12 mouse cellular contexts compared by ENCODE assay signal in genomic region chr10:80596318-80596717, GRCm38 (mm10).
"Had no signal": no experiment of that assay in that cellular context is flagged by ENCODE, and none has a peak within 500 bp of the region (broad histone marks: within the 10 kb centered on the region; RNA-seq: fewer than 3 reads in every experiment).

No protein-coding gene starts in this region.

- H3K4me2 ChIP-seq: limb, embryonic 15.5 days; midbrain, embryonic 13.5 days; neural tube, embryonic 15.5 days had no signal

- H3K27me3 ChIP-seq: limb, embryonic 15.5 days had no signal

- DNase-seq: kidney, adult 8-10 months; lung, adult 18-20 months; lung, postnatal 36 days; right cerebral cortex, postnatal 4 days; spleen, adult 18-20 months; thymus, postnatal 36 days had no signal

- H3K27ac ChIP-seq: left cerebral cortex, adult 2 months; limb, embryonic 15.5 days; midbrain, embryonic 13.5 days; neural tube, embryonic 15.5 days had no signal

- H3K36me3 ChIP-seq: limb, embryonic 15.5 days; midbrain, embryonic 13.5 days; neural tube, embryonic 15.5 days had no signal

- H3K4me3 ChIP-seq: left cerebral cortex, adult 2 months; limb, embryonic 15.5 days; midbrain, embryonic 13.5 days; neural tube, embryonic 15.5 days had no signal

- H3K9me3 ChIP-seq: limb, embryonic 15.5 days; midbrain, embryonic 13.5 days; neural tube, embryonic 15.5 days had no signal

- H3K9ac ChIP-seq: limb, embryonic 15.5 days; midbrain, embryonic 13.5 days; neural tube, embryonic 15.5 days had no signal

- ATAC-seq: intestine, postnatal 0 days; lung, postnatal 0 days; midbrain, embryonic 13.5 days had no signal

- H3K4me1 ChIP-seq: limb, embryonic 15.5 days; midbrain, embryonic 13.5 days; neural tube, embryonic 15.5 days had no signal
